Mouse (Mus musculus) embryo, embryonic 10.5 days (tissue): ENCODE results near the gene Fgd1.
A peak's percentile ranks its signal among the peaks of the same experiment; 100 is the strongest.

ENCODE experiments used
- DNase-seq: peaks from one replicate; pipeline ENCODE4 v3.0.0-alpha.2; 2015; ENCODE audit warnings: low spot score

Fgd1 gene

GRCm38 (mm10) chrX:151045850-151046249 lies at the start of gene Fgd1:
Gene Fgd1 (plus strand): TSS chrX:151046150.
- DNase-seq: no peak

- DNase-seq: no peak
These were observed 49.2 kb upstream of the Fgd1 start for GRCm38 (mm10) chrX:150996775-150997174.

GRCm38 (mm10) chrX:151016938-151017877 lies 28.7 kb upstream of the Fgd1 start, which contains the start of gene Gnl3l:
Gene Gnl3l (minus strand): TSS chrX:151017322.
- peak; percentile 90 for DNase-seq

- DNase-seq: peak; percentile 46
These were observed 28.1 kb upstream of the Fgd1 start for GRCm38 (mm10) chrX:151017897-151018296.

GRCm38 (mm10) chrX:151018798-151019197 lies 27.2 kb upstream of the Fgd1 start:
- no peak for DNase-seq

GRCm38 (mm10) chrX:151031400-151031799 lies 14.6 kb upstream of the Fgd1 start:
- no peak for DNase-seq

GRCm38 (mm10) chrX:151041223-151041622 lies 4.7 kb upstream of the Fgd1 start:
- no peak for DNase-seq

- no peak for DNase-seq
These were observed 371 bp downstream of the Fgd1 start for GRCm38 (mm10) chrX:151046321-151046720.

GRCm38 (mm10) chrX:151046777-151047430 lies 954 bp downstream of the Fgd1 start:
- DNase-seq: peak; percentile 91

- DNase-seq: peak; percentile 18
These were observed 1.6 kb downstream of the Fgd1 start for GRCm38 (mm10) chrX:151047431-151048058.

GRCm38 (mm10) chrX:151049661-151050215 lies 3.8 kb downstream of the Fgd1 start:
- peak; percentile 9 for DNase-seq

GRCm38 (mm10) chrX:151050337-151050736 lies 4.4 kb downstream of the Fgd1 start:
- no peak for DNase-seq

- peak; percentile 18 for DNase-seq
These were observed 8.5 kb downstream of the Fgd1 start for GRCm38 (mm10) chrX:151054489-151054888.

- DNase-seq: peak; percentile 37
These were observed 9.6 kb downstream of the Fgd1 start for GRCm38 (mm10) chrX:151055559-151055958.

GRCm38 (mm10) chrX:151059346-151059745 lies 13.4 kb downstream of the Fgd1 start:
- DNase-seq: no peak

- no peak for DNase-seq
These were observed 15.8 kb downstream of the Fgd1 start for GRCm38 (mm10) chrX:151061615-151062299.

GRCm38 (mm10) chrX:151066071-151066666 lies 20.2 kb downstream of the Fgd1 start:
- DNase-seq: no peak

- DNase-seq: no peak
These were observed 21.9 kb downstream of the Fgd1 start for GRCm38 (mm10) chrX:151067876-151068275.

- DNase-seq: no peak
These were observed 30.1 kb downstream of the Fgd1 start for GRCm38 (mm10) chrX:151076007-151076406.

- DNase-seq: no peak
These were observed 31.1 kb downstream of the Fgd1 start for GRCm38 (mm10) chrX:151076941-151077485.

GRCm38 (mm10) chrX:151085599-151085998 lies 39.6 kb downstream of the Fgd1 start:
- no peak for DNase-seq
